Mouse (Mus musculus) layer of hippocampus, postnatal 25 days (tissue): ENCODE measurements around the gene Mtor. TPM values are rescaled to one million over a fixed set of nuclear protein-coding genes. Genes with fewer than 3 reads are reported as not detected.

Experiments
- DNase-seq, 2 experiments: peaks; one replicate each; pipeline ENCODE4 v3.0.0; 2022; ENCODE audit warnings: mixed read lengths in 2 of 2, low spot score in 1 of 2; ENCODE audit errors: extremely low spot score in 1 of 2
- total RNA-seq, 2 experiments: library from RNA; stranded (reverse); gene quantifications; 2 replicates each; pipeline ENCODE4 v1.2.3; 2021

Gene Mtor
- 10 to 100 TPM; 86.0 to 86.2 TPM for total RNA-seq

DNA sequence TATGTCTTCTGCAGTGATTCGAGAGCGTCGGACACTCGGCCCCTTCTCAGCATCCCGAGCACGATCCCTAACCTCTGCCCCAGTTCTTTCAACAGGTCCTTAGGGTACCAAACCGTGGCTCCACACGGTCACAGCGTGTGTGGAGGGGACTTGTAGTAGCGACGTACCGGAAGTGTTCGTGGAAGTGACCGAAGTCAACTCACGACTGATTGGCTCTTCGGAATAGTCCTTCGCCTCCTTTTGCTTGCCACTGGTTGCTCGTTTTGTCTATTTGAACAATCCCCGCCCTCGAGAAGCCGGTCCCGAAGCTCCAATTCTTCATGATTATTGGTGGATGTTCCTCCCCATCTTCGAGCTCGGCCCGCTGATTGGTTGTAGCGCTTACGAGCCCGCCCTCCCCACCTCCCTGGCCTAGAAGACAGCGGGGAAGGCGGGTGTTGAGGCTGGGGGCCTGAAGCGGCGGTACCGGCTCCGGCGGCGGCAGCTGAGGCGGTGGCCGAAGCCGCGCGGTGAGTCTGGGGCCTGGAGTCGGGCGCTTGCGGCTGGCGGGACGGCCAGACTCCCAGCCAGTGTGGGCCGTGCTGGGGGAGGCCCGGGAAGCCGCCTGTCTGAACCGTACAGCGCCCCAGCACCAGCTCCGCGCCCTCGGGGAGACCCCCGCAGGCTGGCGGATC is at the start of gene Mtor:
Gene Mtor (plus strand): TSS at position 433 of the 674 bp plus-strand sequence.
- peak; percentile 76 to 80 for DNase-seq

GRCm38 (mm10) chr4:148399437-148400094 is 48.8 kb upstream of the Mtor start:
- DNase-seq = no peak

GRCm38 (mm10) chr4:148403402-148403801 is 45.0 kb upstream of the Mtor start:
- DNase-seq = no peak

DNA sequence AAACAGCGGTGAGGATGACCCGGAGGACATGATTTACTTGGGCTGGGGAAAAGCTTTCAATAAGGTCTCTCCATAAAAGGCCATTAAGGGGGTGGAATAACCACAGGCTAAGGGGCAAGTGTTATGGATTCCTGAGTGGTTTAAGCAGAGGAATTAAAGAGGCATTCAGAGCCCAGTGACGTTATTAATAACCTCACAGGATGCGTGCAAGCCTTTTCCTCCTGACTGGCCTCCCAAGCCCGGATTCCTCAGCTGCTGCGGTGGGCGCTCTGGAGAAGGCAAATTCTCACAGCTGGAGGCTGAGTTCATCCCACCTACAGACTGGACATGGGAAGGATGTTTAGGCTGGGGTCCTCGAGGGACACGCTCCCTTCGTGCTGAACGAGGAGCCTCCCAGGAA is 43.7 kb upstream of the Mtor start:
- no peak for DNase-seq

- no peak for DNase-seq
Measured at GRCm38 (mm10) chr4:148405255-148405788, 43.1 kb upstream of the Mtor start.

DNA sequence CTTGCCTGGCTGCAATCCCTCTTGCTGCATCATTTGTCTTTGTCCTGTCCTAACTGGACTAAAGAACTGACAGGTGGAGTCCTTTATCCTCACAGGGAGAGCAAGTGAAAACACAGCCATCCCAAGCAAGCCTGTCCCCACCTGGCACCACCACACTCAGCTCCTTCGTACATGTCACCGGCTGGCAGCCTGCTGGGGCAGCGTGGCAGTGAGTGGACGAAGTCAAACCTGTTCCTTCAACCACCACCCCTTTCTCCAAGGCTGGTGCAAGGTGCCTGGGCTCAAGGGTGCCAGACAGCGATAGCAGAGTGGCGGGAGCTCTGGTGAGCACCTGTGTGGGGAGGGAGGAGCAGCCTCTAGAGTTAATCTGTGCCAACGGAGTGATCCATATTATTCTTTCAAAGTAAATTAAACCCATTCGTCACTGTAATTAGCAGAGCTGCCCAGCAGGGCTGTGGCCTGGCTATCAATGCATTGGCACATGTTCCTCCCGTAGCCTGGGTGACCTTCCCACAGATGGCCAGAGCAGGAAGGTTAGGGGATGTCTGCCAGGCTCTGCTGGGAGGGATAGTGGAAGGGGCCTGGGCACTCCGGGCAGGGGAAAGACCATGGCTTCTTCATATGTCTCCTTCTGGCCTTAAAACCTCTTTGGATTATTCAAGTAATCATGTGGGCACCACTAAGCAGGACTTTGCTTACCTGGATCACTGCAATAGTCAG is 40.0 kb upstream of the Mtor start:
- DNase-seq = no peak

DNA sequence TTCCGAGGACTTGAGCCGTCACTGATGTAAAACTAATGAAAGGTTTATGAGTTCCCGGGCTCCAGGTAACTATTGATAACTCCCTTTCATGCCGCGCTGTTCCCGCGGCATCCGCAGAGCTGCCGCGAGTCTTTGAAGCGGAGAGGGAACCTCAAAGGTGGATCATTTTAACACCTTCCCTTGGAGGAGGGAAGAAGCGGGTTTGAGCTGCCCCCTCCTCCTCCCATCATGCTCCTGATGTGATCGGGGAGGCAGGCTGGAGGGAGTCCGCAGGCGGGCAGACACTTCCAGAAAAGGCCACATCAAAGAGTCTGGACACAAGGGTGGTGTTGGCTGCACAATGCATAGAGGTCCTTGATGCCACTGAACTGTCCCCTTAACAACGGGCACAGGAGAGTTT is 32.8 kb upstream of the Mtor start:
- no peak for DNase-seq

- DNase-seq = no peak
Measured at GRCm38 (mm10) chr4:148417074-148417526, 31.3 kb upstream of the Mtor start.

DNA sequence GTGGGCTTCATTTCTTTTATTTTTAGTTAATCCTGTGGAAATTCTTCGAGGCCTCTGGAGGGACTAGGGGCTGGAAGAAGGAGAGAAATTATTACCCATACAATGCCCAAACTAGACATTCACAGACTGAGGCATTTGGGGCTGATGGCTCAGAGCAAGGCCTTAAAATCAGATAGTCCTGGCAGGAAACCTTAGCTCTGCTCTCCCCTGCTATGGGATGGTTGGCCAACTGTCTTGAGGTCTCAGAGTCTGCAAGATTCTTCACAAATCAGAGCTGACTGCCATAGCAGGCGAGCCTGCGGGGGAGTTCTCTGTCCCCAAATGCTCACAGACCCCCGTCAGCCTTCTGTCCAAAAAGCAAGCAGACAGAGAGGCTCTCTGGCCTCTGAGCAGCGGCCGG is 30.9 kb upstream of the Mtor start:
- DNase-seq = no peak

- no peak for DNase-seq
Measured at GRCm38 (mm10) chr4:148426950-148427850, 21.2 kb upstream of the Mtor start.

GRCm38 (mm10) chr4:148428544-148428943 is 19.9 kb upstream of the Mtor start:
- DNase-seq = no peak

- DNase-seq = no peak
Measured at GRCm38 (mm10) chr4:148429121-148429520, 19.3 kb upstream of the Mtor start.

DNA sequence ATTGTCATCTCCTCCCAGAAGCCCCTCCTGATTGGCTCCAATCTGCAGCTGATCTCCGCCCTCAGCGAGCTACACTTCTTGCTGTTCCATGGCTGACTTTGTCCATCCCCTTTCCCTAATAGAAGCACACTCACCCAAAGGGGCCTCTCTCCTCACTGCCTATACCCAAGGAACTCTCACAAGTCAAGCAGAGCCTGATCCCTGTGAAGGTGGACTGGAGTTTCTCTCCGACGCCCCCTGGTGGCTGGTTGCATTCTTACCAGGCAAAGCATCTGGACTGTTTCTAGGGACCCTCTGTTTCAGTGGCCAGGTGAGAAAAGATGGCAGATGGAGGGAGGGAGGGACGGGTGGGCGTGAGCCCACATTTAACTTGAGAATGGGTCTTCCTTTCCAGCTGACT is 18.7 kb upstream of the Mtor start:
- DNase-seq = peak; percentile 64 to 93

GRCm38 (mm10) chr4:148430880-148431519 is 17.4 kb upstream of the Mtor start:
- DNase-seq = no peak

DNA sequence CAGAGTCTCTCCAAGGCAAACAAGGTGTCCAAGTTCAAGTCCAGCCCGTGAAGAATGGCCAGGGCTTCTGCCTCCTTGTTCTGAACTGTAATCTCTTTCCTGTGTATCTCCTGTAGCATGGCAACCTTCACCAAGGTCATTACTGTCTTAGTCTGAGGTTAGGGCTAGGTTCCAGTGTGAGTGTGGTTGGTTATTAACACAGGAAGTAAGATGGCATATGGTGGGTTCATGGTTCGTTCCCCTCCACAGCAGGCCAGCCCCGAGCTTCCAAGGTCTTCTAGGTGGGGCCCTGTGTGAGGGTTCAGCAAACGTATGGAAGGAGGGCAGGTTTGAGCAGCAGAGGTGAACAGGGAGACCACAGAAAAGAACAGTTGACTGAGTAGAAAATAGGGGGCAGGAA is 15.9 kb upstream of the Mtor start:
- no peak for DNase-seq

DNA sequence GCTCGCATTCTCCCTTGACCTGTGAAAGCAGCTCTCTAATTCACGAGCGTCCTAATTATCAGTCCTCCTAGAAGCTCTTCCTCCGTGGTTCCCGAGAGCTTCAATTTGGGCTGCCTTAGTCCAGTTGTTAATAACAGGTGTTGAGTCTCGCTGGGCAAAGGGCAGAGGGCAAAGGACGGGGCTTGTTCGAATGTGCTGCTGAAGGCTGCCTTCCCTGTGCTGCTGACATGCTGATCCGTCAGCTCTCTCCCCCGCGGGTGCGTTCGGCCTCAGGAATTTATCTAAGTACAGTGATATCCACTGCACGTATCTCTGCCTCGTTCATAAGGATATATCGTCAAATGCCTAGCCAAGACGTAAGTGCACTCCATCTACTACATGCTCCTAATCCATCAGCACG is 15.1 kb upstream of the Mtor start:
- DNase-seq = no peak

DNA sequence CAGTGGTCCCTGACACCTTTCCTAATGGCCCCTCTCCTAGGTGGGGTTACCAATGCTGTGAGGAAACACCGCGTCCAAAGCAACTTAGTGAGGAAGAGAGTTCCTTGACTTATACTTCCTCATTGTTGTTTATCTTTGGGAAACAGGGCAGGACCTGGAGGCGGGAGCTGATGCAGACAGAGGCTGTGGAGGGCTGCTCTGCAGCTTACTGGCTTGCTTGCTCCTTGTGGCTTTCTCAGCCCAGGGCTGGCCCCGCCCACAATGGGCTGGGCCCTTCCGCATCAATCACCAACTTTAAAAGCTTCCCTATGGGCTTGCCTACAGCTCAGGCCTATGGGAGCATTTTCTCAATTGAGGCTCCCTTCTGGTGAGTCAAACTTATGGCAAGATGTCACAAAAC is 14.6 kb upstream of the Mtor start:
- no peak for DNase-seq

- no peak for DNase-seq
Measured at GRCm38 (mm10) chr4:148434554-148434953, 13.9 kb upstream of the Mtor start.

DNA sequence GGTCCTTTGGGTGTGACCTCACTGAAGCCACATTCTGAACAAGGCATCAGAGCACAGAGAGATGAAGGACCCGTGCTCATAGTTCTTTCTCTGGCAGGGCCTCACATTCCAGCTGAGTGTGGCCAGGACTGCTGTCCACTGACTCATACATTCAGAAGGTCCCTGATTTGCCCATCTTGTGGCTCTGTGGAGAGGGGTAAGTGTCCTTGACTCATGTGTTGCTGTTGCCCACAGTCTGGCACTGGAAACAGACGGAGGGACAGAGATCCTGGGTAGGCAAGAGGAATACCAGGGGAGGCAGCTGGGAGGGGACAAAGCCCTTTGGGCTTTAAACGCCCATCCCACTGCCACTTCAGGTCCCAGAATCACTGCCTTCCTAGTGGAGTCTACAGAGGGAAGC is 13.3 kb upstream of the Mtor start:
- no peak for DNase-seq
